Comparison of ENCODE assay signal across 9 mouse cellular contexts in the genomic region with DNA sequence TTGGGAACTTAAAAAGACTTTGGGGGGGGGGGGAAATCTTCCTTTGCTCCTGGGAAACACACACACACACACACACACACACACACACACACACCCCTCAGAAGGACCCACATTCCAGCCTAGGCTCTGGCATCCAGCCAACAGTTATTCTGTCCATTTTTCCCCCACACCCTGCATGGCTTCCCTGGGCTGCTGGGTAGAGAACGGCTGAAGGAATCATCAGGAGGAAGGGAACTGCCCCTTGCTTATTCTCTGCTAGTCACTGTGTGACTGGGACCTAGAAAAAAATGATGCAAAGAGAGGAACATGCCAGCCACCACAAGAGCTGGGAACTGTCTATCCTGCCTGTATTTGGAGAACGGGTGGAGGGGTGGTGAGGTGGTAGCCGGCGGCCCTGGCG.
A peak's percentile ranks its signal among the peaks of the same experiment; 100 is the strongest.
DNase-seq lines count a peak whose midpoint lies in the region; ATAC-seq and TF ChIP-seq lines count a peak whose summit lies in the region.
"Had no signal": no experiment of that assay in that cellular context is flagged by ENCODE, and none has a peak within 500 bp of the region (broad histone marks: within the 10 kb centered on the region; RNA-seq: fewer than 3 reads in every experiment).

No protein-coding gene starts in this region.

- no peak overlapping the region for H3K27ac ChIP-seq in heart, postnatal 0 days (ENCODE audit: low read depth)
- H3K27ac ChIP-seq in forebrain, embryonic 15.5 days (replicated peaks) = peak overlapping the region; percentile 73
- H3K27ac ChIP-seq in limb, embryonic 13.5 days = no peak overlapping the region

- DNase-seq in heart, postnatal 0 days (ENCODE audit: low spot score) = no peak
- DNase-seq in heart, postnatal 25 days (ENCODE audit: low spot score) = no peak
- DNase-seq: lung, postnatal 14 days had no signal

- H3K9me3 ChIP-seq in heart, postnatal 0 days (replicated peaks; ENCODE audit: control insufficient read depth, low read length) = no peaks in the 10 kb centered on the region
- peaks cover 5% of the 10 kb centered on the region for H3K9me3 ChIP-seq in megakaryocyte, embryonic 14.5 days
- H3K9me3 ChIP-seq in forebrain, embryonic 15.5 days = no peaks in the 10 kb centered on the region
- no peaks in the 10 kb centered on the region for H3K9me3 ChIP-seq in limb, embryonic 13.5 days

- H3K4me1 ChIP-seq in heart, postnatal 0 days (ENCODE audit: control insufficient read depth, insufficient read depth) = peaks cover 7% of the 10 kb centered on the region
- H3K4me1 ChIP-seq in megakaryocyte, embryonic 14.5 days = peaks cover 29% of the 10 kb centered on the region
- peaks cover 33% of the 10 kb centered on the region for H3K4me1 ChIP-seq in forebrain, embryonic 15.5 days
- H3K4me1 ChIP-seq in limb, embryonic 13.5 days = peaks cover 23% of the 10 kb centered on the region

- intact Hi-C loops in heart, postnatal 25 days (cut with DNase I) = loop anchor here (2.0 to 10.0 kb wide), 3 partner anchors 157 to 353 kb away; no protein-coding TSS in a partner anchor

- H3K4me2 ChIP-seq in heart, postnatal 0 days (ENCODE audit: low read depth, low read length) = peak overlapping the region; percentile 30
- H3K4me2 ChIP-seq in forebrain, embryonic 15.5 days (replicated peaks) = 0 out of 2 replicates have a peak overlapping the region, but pooled peaks have one; percentile 26
- peak overlapping the region; percentile 51 for H3K4me2 ChIP-seq in limb, embryonic 13.5 days (replicated peaks)

- H3K27me3 ChIP-seq in heart, postnatal 0 days (ENCODE audit: control insufficient read depth, insufficient read depth, low read length) = peaks cover 5% of the 10 kb centered on the region; the same call in 1 of the 2 replicates
- H3K27me3 ChIP-seq in megakaryocyte, embryonic 14.5 days (replicated peaks) = peaks cover 37% of the 10 kb centered on the region
- H3K27me3 ChIP-seq in forebrain, embryonic 15.5 days = no peaks in the 10 kb centered on the region
- 0 out of 2 replicates have a peak, but pooled peaks cover 9% of the 10 kb centered on the region for H3K27me3 ChIP-seq in limb, embryonic 13.5 days

- H3K9ac ChIP-seq in heart, postnatal 0 days (replicated peaks; ENCODE audit: low read depth, low read length) = no peak overlapping the region
- H3K9ac ChIP-seq in forebrain, embryonic 15.5 days (replicated peaks) = no peak overlapping the region
- H3K9ac ChIP-seq in limb, embryonic 13.5 days = no peak overlapping the region

- H3K36me3 ChIP-seq in heart, postnatal 0 days (replicated peaks; ENCODE audit: control insufficient read depth, insufficient read depth, low read length) = no peaks in the 10 kb centered on the region
- H3K36me3 ChIP-seq in megakaryocyte, embryonic 14.5 days (replicated peaks; ENCODE audit: low read length) = peaks cover 5% of the 10 kb centered on the region
- no peaks in the 10 kb centered on the region for H3K36me3 ChIP-seq in forebrain, embryonic 15.5 days
- 0 out of 2 replicates have a peak, but pooled peaks cover 3% of the 10 kb centered on the region for H3K36me3 ChIP-seq in limb, embryonic 13.5 days

- TF ChIP-seq CTCF in heart, postnatal 0 days (IDR thresholded peaks at IDR 0.05; ENCODE audit: low read depth) = no peak

- no peak overlapping the region for H3K4me3 ChIP-seq in heart, postnatal 0 days (ENCODE audit: low read depth, low read length)
- peak overlapping the region; percentile 18 for H3K4me3 ChIP-seq in megakaryocyte, embryonic 14.5 days (replicated peaks)
- no peak overlapping the region for H3K4me3 ChIP-seq in forebrain, embryonic 15.5 days
- H3K4me3 ChIP-seq in limb, embryonic 13.5 days = no peak overlapping the region

- ATAC-seq in heart, postnatal 0 days (ENCODE audit: insufficient read depth, low read depth) = no peak
- ATAC-seq in megakaryocyte, adult 5-6 weeks (ENCODE audit: poor library complexity, severe bottlenecking) = no peak
- peak; percentile 17 for ATAC-seq in forebrain, embryonic 15.5 days (replicated peaks)
- ATAC-seq in limb, embryonic 13.5 days (ENCODE audit: low FRiP score, low read depth) = 0 out of 2 replicates have a peak, but pooled peaks have one; percentile 30
- ATAC-seq in inflammation-experienced regulatory T-cells, adult 6 months = no peak
- no peak for ATAC-seq in CD4-positive, CD25-positive, alpha-beta regulatory T cell, adult 4 months

- TF ChIP-seq EP300 in heart, postnatal 0 days (IDR thresholded peaks at IDR 0.05; ENCODE audit: low read depth) = no peak

- 17% methylated on average over 5 of the region's 5 CpGs for WGBS in heart, postnatal 0 days
- WGBS in forebrain, embryonic 15.5 days = 29% methylated on average over 5 of the region's 5 CpGs
- 21% methylated on average over 5 of the region's 5 CpGs for WGBS in limb, embryonic 13.5 days

Comparison
In these comparisons a context has a peak if more than half of its experiments do, and no peak if none do; other contexts are left out.
1. ATAC-seq: peak in forebrain, embryonic 15.5 days (single experiment) and limb, embryonic 13.5 days (single experiment); none in heart, postnatal 0 days (single experiment), megakaryocyte, adult 5-6 weeks (single experiment), inflammation-experienced regulatory T-cells, adult 6 months (single experiment) and CD4-positive, CD25-positive, alpha-beta regulatory T cell, adult 4 months (single experiment).
2. Peak in every context shown above with its lines, with median percentiles within 50 percentile points of each other: H3K4me2 ChIP-seq.